Mouse (Mus musculus) 416B (cell line): ENCODE measurements around the gene Evpl.
"Not testable (repeated sequence)": the region's sequence is repeated elsewhere in the genome, so short reads cannot be mapped to it uniquely, and the experiment has no call there.

Source experiments
- DNase-seq: peaks from one replicate; pipeline ENCODE4 v3.0.0; 2011; ENCODE audit warnings: low read depth

The Evpl gene

DNA sequence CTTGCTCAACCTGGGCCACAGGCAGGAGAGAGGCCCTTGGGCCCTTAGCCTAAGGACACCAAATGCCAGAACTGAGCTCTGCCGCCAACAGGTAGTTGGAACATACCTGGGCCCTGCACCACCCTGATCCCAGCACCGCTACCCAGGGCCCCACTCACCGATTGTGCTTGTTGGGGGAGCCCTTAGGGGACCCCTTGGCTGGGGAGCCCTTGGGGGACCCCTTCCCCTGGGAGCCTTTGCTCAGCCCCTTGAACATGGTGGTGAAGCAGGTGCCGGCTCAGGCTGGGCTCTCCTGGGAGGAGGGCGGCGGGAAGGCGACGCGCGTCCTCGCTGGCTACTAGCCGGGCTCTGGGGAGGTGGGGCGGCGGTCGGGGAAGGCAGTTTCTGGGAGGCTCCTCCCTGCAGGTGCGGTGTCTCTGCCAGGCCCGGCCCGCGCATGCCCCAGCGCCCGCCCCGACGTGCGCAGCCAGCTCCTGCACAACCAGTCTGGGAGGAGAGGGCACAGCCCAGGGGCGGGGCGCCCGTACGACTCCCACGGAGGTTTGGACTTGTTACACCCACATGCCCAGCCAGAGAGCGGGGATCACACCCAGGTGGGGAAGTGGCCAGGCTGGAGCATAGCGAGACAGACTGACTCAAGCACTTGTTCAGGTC, at the start of gene Evpl:
Gene Evpl, minus strand, starts transcription at position 336 of the 654 bp plus-strand sequence.
- DNase-seq = no peak

DNA sequence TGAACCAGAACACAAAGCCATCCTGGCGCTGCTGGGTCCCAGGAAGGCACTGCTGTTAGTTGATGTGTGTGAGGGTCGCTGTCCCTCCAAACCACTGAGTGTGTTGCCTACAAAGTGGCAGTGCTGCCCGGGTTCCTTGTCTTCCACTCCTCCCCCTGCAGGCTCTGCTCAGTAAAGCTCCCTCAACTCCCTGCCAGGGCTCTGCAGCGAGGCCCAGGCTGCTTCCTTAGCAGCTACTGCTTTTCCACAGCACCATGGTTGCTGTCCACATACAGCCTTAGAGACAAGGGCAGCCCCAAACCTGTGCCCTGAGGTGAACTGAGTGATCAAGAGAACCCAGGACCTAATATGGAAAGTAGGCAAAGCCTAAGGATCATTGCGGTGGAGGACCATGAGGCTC, 49.5 kb upstream of the Evpl start:
- no peak for DNase-seq

DNA sequence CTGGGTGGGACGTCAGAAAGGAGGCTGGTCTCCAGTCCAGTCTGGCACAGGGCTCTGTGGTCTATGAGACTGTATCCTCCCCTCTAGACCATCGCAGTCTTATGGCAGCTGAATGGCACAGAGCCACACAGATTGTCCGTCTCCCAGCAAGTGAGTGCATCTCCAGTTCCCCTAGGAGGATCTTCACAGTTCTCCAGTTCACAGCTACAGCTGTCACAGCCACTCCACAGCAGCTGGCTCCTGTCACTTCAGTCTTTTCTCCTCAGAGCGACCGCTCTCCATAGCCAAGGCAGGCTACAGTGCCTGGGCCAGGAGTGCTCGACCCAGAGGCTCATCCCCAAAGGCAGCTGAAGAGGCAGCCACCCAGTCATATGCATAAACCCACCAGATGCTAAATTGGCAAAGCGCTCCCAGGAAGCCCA, 47.9 kb upstream of the Evpl start:
- DNase-seq = no peak

DNA sequence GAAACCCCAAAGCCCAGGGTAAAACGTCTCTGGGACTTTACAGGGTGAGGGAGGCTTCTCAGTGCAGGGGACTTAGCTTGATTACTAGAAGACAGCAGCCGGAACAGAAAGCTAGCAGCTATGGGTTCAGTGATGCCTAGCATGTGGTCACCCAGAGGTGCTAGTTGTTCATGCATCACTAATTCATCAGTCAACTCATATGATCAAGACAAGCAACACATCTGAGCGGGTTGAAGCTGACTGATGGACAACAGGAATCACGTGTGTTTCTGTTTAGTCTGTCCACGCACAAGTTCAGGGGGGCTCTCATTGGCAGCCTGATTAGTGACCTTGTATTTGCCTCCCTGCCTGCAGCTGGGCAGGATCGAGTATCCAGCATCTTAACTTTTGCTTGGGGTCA, 46.1 kb upstream of the Evpl start:
- no peak for DNase-seq

DNA sequence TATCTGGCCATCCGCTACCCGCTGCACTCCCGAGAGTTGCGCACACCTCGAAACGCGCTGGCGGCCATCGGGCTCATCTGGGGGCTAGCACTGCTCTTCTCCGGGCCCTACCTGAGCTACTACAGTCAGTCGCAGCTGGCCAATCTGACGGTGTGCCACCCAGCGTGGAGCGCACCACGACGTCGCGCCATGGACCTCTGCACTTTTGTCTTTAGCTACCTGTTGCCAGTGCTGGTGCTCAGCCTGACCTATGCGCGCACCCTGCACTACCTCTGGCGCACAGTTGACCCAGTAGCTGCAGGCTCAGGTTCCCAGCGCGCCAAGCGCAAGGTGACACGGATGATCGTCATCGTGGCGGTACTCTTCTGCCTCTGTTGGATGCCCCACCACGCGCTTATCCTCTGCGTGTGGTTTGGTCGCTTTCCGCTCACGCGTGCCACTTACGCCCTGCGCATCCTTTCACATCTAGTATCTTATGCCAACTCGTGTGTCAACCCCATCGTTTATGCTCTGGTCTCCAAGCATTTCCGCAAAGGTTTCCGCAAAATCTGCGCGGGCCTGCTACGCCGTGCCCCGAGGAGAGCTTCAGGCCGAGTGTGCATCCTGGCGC, 45.1 kb upstream of the Evpl start:
- no peak for DNase-seq

DNA sequence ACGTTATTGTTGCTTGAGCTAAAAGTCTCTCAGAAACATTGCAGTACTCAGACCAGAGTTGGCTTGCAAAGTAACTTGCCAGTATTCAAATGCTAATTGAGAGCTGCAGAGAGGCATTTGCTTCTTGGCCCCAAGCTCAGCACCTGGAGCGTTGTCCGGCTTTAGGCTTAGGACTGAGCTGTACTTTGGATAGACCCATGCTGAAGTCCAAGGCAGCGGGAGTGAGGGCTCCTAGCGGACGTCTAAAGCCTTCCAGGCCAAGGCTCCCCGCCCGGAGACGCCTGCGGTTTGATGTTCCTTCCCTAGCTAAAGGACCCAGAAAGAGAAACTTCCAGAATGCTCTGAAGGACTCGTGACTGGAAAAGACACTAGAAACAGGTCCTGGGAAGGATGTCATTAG, 44.2 kb upstream of the Evpl start:
- DNase-seq = no peak

DNA sequence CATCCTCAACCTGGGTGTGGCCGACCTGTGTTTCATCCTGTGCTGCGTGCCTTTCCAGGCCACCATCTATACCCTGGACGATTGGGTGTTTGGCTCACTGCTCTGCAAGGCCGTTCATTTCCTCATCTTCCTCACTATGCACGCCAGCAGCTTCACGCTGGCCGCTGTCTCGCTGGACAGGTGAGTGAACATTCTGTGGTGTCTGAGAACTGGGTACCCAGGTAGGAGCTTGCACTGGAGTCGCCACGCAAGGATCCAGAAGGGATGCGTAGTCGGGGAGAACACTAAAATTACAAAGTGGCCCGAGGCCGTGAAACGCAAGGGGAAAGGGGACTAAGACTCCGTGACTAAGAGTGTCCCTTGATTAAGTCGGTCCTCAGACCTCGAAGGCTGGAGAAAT, 43.8 kb upstream of the Evpl start:
- DNase-seq = no peak

DNA sequence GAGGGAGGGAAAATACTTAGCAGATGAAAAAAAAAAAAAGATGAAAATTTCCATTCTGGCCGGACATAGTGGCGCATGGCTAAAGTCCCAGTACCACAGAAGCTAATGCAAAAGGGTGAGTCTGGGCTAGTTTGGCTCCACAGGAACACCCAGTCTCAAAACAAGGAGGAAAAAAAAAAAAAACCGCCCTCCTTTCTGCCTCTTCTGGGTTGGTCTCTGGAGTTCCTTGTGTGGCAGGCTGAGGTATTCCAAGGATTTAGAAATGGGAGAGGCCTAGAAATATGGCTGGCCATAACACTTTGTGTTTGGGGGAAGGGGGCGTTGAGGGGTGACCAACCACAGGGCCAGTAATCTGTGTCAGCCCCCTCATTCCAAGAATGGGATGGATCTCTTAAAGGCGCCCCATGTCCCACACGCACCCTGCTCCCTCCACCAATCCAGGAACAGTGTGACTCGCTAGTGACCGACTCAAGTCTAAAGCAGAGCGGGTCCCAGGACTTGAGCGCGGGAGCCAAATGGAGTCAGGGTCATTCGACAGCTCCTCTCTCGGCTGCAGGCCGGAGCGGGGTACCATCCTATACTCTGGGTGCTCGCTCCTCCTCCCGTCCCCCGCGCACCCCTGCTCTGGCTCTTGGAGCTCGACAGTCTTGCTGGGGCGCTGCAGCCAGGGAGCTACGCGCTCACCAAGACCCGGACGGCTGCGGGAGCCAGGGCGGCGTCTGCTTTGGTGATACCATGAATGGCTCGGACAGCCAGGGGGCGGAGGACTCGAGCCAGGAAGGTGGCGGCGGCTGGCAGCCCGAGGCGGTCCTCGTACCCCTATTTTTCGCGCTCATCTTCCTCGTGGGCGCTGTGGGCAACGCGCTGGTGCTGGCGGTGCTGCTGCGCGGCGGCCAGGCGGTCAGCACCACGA, 43.1 kb upstream of the Evpl start, which contains the start of gene Galr2:
Gene Galr2, plus strand, starts transcription at position 189 of the 913 bp plus-strand sequence.
- no peak for DNase-seq

DNA sequence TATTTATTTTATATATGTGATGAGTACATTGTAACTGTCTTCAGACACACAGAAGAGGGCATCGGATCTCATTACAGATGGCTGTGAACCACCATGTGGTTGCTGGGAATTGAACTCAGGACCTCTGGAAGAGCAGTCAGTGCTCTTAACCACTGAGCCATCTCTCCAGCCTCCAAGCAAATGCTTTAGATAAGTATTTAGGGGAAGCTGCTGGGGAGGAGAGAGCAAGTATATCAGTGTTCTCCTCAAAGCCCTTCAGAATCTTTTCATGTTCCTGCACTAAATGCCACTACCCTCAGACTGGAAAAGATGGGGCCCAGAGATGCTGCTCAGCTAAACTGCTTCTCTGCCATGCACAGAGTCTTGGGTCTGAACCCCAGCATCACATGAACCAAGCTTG, 39.3 kb upstream of the Evpl start:
- DNase-seq = not testable (repeated sequence)

DNA sequence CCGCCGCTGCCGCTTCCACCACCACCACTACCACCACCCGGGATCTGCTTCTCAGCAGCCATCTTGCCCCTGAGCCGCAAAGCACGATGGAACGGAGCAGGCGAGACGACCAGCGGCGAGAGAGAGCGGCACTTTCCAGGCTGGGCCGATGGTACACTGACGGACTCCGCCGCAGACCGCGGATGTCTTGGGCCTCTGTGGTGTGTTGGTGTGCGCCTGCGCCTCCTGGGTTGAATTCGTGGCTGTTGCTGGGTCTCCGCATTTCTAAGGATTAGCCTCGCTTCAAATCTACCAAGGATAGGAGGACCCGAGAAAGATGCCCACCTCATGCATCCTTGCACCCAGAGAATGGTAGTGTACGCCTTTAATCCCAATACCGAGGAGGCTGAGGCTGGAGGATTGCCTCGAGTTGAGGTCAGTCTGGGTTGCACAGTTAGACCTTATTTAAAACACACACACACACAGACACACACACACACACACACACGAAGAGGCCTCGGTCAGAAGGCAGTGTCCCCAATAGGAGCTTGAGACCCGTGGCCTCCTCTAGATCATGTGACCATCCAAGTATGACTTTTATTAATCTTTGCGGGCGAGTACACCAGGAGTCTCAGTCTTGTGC, 36.3 kb upstream of the Evpl start, which contains the start of gene Srp68:
Gene Srp68, minus strand, starts transcription at position 173 of the 622 bp plus-strand sequence.
- DNase-seq = peak; percentile 95

DNA sequence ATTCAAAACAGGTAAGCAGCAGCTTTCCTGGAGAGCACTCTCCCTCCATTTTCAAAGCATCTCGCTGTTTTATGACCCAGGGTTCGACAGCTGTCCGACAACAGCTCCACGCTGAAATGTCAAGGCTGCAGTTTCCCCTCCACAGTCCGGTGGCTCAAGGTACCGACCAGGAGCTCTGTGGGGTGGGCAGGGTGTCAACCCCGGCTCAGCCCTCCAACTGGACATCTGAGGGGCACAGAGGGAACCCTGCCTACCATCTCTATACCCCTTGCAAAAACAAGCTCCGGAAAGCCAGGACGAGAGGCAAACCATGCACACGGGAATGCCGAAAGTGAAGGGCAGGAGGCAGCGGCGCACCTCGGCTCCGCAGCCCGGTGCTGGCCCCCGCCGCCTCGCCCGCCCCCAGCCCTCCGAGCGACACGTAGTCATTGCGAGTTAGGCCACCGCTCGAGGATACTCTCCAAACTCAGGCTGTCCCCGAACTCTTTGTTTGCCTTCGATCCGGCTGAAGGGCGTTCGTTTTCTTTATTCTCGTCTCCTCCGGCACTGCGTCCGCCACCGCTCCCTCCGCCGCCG, 35.7 kb upstream of the Evpl start:
- no peak for DNase-seq

DNA sequence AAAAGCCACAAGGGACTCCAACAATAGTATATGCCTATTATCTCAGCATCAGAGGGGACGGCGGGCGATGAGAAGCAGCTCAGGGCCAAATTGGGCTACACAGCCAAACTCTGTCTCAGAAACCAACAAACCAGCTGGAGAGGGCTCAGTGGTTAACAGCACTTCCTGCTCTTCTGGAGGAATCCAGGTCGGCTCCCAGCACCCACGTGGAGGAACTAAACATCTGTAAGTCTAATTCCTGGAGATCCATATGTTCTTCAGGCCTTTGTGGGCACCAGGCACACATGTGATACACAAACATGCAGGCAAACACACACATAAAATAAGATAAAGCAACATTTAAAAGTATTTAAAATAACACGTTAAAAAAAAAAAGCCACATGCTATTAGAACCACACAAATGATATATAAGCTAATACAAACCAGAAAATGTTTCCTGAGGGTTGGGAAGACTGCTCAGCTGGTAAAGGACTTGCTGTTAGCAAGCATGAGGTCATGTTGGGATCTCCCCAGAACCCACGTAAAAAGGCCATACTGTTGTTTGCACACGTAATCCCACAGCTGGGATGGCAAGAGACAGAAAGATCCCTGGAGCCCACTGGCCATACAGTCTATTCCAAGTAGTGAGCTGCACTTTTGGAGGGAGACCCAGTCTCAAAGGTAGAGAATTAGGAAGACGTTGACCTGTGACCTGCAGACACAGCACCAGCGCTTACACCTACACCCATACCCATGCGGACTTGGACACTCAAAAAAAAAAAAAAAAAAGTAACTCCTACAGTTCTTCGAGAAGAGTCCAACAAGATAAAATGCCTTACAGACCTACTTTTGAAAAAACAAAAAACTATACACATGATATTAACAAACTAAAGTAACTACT, 35.0 kb upstream of the Evpl start:
- peak; percentile 75 for DNase-seq

DNA sequence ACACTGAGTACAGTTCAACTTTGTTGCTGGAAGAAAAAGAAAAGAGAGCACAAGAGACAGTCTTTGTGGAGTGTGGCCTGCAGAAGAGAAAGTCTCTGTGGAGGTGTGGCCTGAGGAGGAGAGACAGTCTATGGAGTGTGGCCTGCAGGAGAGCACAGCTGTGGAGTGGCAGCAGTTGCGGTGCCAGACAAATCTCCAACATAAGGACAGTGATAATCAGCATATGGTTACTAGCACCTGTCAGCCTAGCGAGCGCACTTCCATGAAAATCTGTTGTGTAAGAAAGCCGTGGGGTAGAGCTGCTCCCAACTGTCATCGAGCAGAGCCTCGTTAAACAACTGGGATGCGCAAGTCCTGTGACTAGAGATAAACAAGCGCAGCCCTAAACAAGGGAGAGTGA, 31.7 kb upstream of the Evpl start:
- DNase-seq = no peak

DNA sequence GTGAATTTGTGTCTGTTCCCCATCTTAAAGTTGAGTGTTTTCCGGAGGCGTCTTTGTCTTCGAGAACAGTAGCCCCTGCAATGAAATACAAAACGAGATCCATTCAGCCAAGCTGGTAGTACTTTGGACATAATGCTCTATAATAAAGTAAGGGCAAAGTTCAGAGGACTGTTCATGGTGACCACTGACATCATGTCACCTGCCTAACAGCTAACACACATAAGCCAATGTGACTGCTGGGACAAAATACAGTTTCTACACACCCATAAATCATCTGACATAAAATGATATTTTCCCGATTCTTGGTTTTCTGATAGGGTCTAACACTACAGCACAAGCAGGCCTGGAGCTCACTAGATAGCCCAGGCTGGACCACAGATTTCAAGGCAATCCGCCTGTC, 30.4 kb upstream of the Evpl start:
- DNase-seq = no peak

DNA sequence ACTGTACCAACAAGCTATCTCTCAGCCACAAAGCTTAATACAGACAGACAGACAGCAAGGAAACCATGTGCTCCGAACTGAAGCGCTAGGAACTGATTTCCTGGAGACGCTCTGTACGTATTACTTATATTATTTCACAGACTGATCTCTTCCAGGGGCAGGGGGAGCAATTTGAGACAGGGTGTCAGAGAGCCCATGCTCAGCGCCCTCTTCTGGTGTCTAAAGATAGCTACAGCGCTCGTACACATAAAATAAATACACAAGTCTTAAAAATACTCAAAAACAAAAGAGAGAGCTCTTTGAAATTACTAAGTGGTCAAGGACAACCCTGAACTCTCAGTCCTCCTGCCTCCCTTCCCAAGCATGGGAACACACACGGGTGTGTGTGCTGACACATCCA, 29.8 kb upstream of the Evpl start:
- DNase-seq = peak; percentile 59

DNA sequence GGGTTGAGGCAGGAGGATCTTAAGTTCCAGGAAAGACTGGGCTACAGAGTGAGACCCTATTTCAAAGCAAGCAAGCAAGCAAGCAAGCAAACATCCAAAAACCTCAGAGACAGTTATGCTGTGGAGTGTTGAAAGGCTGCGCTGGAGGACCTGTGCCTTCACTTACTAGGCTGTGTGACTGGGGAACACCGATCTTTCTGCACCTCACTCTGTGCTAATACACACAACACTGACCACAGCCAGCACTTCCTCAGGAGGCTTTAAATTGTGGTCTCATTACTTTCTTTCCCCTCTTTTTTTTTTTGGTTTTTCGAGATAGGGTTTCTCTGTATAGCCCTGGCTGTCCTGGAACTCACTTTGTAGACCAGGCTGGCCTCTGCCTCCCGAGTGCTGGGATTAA, 28.0 kb upstream of the Evpl start:
- peak; percentile 41 for DNase-seq

DNA sequence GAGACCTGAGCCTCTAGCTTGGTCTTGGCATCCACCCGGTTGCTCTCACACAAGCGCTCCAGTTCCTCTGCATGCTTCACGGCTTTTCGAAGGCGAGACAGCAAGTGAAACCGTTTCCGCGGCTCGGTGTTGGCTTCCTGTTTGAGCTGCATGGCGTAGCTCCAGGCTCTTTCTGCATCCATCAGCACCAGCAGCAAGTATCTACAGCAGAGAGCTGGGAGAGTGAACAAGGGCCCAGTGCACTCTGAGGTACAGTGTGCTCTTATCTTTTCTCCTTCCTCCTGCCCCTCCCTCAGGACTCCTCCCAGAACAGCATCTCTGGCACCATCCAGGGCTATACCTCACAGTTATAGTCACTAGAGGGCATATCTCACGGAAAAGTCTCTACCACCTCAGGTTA, 27.5 kb upstream of the Evpl start:
- DNase-seq = peak; percentile 24

DNA sequence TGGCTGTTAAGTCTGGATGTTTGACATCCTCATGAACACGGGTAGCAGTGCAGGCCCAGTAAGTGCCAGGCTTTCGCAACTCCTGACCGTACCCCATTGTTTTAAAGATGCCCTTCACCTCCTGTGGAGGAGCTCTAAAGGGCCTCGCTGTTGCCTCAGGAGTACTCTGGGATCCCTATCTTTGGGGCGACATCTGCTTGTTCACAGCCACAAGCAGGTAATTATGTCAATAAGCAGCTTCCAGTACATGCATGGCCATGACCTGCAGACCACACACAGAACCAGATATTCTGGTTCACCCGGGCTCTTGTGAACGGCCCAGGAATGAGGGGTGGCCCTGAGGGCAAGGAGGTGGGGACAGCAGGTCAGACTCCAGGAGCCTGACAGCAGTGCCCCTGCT, 22.4 kb upstream of the Evpl start:
- peak; percentile 48 for DNase-seq

DNA sequence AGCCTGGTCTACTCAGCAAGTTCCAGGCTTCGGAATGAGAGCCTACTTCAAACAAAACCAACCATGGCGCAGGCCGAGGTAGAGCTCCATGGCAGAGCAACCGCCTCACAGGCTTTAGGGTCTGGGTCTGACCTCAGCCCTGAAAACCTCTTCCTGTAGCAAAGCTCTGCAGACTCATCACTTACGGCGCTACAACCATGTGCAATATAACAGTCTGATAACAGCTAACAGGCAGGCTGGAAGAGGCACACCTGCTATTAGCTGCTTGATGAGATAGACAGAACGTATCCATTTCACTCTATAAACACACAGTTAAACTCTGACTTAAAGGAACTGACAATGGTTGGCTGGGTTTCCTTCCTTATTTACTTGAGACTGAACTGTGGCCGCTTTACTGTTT, 21.6 kb upstream of the Evpl start:
- DNase-seq = peak; percentile 85

DNA sequence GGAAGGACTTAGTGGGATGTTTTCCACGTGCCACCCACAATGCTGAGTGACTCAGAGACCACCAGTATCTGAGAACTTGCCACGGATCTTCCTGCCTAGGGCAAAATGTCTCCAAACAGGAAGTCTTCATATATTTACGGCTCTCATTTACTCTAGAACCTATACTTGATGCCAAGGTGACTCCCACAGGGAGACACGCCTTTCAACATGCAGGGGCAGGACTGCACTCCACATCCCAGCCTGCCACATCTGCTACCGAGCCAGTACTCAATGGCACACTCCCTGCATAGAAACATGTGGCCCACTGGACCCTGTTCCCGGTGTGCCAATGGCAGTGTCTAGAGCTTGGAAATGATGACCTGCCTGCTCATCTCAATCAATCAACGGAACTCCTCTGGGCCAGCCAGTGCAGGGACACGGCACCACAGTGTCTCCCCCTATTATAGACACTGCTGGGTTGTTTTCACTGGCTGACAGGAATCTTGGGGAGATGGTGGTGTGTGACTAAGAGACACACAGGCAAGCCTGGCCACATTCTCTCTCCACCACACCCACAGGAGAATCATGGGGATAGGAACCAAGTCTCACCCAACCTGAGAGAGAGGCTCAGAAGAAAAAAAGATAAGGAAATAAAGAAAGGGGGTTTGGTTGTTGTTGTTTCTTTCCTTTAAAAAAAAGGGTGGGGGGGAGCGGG, 18.3 kb upstream of the Evpl start:
- DNase-seq = peak; percentile 86
